Mouse (Mus musculus) brain, adult 2 months (tissue): ENCODE data around the gene Pex1.
"Not testable (repeated sequence)": the region's sequence is repeated elsewhere in the genome, so short reads cannot be mapped to it uniquely, and the experiment has no call there.

Experiments used
- DNase-seq: peaks from one replicate; pipeline ENCODE4 v3.0.0; 2011; ENCODE audit warnings: low read depth, low spot score

The Pex1 gene

GRCm38 (mm10) chr5:3595693-3596398 is at the start of gene Pex1:
Gene Pex1, plus strand, starts transcription at chr5:3596066.
- peak; percentile 99 for DNase-seq

GRCm38 (mm10) chr5:3546226-3546625 is 49.6 kb upstream of the Pex1 start:
- no peak for DNase-seq

GRCm38 (mm10) chr5:3551481-3551880 is 44.4 kb upstream of the Pex1 start:
- no peak for DNase-seq

GRCm38 (mm10) chr5:3554198-3554597 is 41.7 kb upstream of the Pex1 start:
- DNase-seq = no peak

GRCm38 (mm10) chr5:3571266-3571665 is 24.6 kb upstream of the Pex1 start, which contains the start of gene 1700109H08Rik:
Gene 1700109H08Rik, plus strand, starts transcription at chr5:3571566.
- no peak for DNase-seq

- no peak for DNase-seq
These were observed 21.0 kb upstream of the Pex1 start for GRCm38 (mm10) chr5:3574825-3575224.

- no peak for DNase-seq
These were observed 17.9 kb upstream of the Pex1 start for GRCm38 (mm10) chr5:3577939-3578338.

GRCm38 (mm10) chr5:3579066-3579465 is 16.8 kb upstream of the Pex1 start:
- DNase-seq = no peak

GRCm38 (mm10) chr5:3596399-3596766 is 517 bp downstream of the Pex1 start, which contains the start of gene Rbm48:
Gene Rbm48, minus strand, starts transcription at chr5:3596585.
- DNase-seq = peak; percentile 92

- no peak for DNase-seq
These were observed 1.3 kb downstream of the Pex1 start for GRCm38 (mm10) chr5:3597171-3597570.

- DNase-seq = no peak
These were observed 2.9 kb downstream of the Pex1 start for GRCm38 (mm10) chr5:3598766-3599165.

GRCm38 (mm10) chr5:3600298-3600697 is 4.4 kb downstream of the Pex1 start:
- no peak for DNase-seq

GRCm38 (mm10) chr5:3600790-3601189 is 4.9 kb downstream of the Pex1 start:
- no peak for DNase-seq

GRCm38 (mm10) chr5:3607114-3607513 is 11.2 kb downstream of the Pex1 start:
- no peak for DNase-seq

- no peak for DNase-seq
These were observed 13.4 kb downstream of the Pex1 start for GRCm38 (mm10) chr5:3609241-3609640.

- DNase-seq = not testable (repeated sequence)
These were observed 16.0 kb downstream of the Pex1 start for GRCm38 (mm10) chr5:3611835-3612234.

- peak; percentile 79 for DNase-seq
These were observed 24.6 kb downstream of the Pex1 start for GRCm38 (mm10) chr5:3620486-3620885.

- DNase-seq = no peak
These were observed 34.2 kb downstream of the Pex1 start for GRCm38 (mm10) chr5:3630055-3630454.

- no peak for DNase-seq
These were observed 35.8 kb downstream of the Pex1 start for GRCm38 (mm10) chr5:3631512-3632271.

- DNase-seq = no peak
These were observed 36.4 kb downstream of the Pex1 start for GRCm38 (mm10) chr5:3632285-3632684.

GRCm38 (mm10) chr5:3633315-3633714 is 37.4 kb downstream of the Pex1 start:
- no peak for DNase-seq

- no peak for DNase-seq
These were observed 38.1 kb downstream of the Pex1 start for GRCm38 (mm10) chr5:3633951-3634350.

GRCm38 (mm10) chr5:3635286-3635685 is 39.4 kb downstream of the Pex1 start:
- no peak for DNase-seq
